Mouse (Mus musculus) lung, postnatal 0 days (tissue): ENCODE data around the gene Kctd20. TPM values are rescaled to one million over a fixed set of nuclear protein-coding genes. Genes with fewer than 3 reads are reported as not detected.

ENCODE experiments used
- ATAC-seq: fragments of 200-750 bp; cut with Nextera tagmentation; 2 replicates; pipeline ENCODE4 v1.8.0; 2017; ENCODE audit warnings: moderate library complexity
- DNase-seq: peaks from one replicate; pipeline ENCODE4 v3.0.0-alpha.2; 2016; ENCODE audit warnings: low spot score
- H3K27ac ChIP-seq: fragments of 300-500 bp; sonication (generic); 2 replicates; pipeline ENCODE4 v1.5.1; 2014; ENCODE audit warnings: antibody characterized with exemption, mild to moderate bottlenecking, low read length, mixed read lengths
- H3K27me3 ChIP-seq: fragments of 300-500 bp; sonication (generic); replicated peaks from 2 replicates; pipeline ENCODE4 v1.6.1; 2014; ENCODE audit warnings: low read length, mixed read lengths; ENCODE audit not compliant: insufficient read depth
- H3K36me3 ChIP-seq: fragments of 300-500 bp; sonication (generic); 2 replicates; pipeline ENCODE4 v1.6.1; 2014; ENCODE audit warnings: low read length, mixed read lengths; ENCODE audit not compliant: insufficient read depth
- H3K4me1 ChIP-seq: fragments of 300-500 bp; sonication (generic); 2 replicates; pipeline ENCODE4 v1.6.1; 2014; ENCODE audit warnings: antibody characterized with exemption, low read depth, low read length, mixed read lengths; ENCODE audit not compliant: insufficient read depth
- H3K4me2 ChIP-seq: fragments of 300-500 bp; sonication (generic); replicated peaks from 2 replicates; pipeline ENCODE4 v1.6.1; 2014; ENCODE audit warnings: low read depth, mild to moderate bottlenecking, low read length, moderate library complexity, mixed read lengths
- H3K4me3 ChIP-seq: fragments of 300-500 bp; sonication (generic); 2 replicates; pipeline ENCODE4 v1.5.1; 2014; ENCODE audit warnings: low read depth, low read length
- H3K9ac ChIP-seq: fragments of 300-500 bp; sonication (generic); replicated peaks from 2 replicates; pipeline ENCODE4 v1.6.1; 2014; ENCODE audit warnings: low read depth, mild to moderate bottlenecking
- H3K9me3 ChIP-seq: fragments of 300-500 bp; sonication (generic); 2 replicates; pipeline ENCODE4 v1.6.1; 2016; ENCODE audit warnings: low read length, mixed read lengths
- CTCF ChIP-seq: IDR thresholded peaks from 2 replicates; pipeline ENCODE4 v1.5.1; 2016; ENCODE audit warnings: antibody characterized with exemption, mild to moderate bottlenecking
- EP300 ChIP-seq: IDR thresholded peaks from 2 replicates; pipeline ENCODE4 v1.6.1; 2016; ENCODE audit warnings: antibody characterized with exemption, mild to moderate bottlenecking, control low read depth
- WGBS: fragments of 180-500 bp; shearing (Covaris S2); extraction: QIAGEN DNeasy Blood & Tissue Kit; methylation state at CpG from one replicate; pipeline ENCODE4 v1.1.7; 2014; 5-methylcytosine and 5-hydroxymethylcytosine counted together
- polyA plus RNA-seq: library from polyadenylated mRNA; unstranded; fragments of >200 nt; fragmentation: Nextera tagmentation; extraction: Ambion mirVana; gene quantifications from 2 replicates; pipeline ENCODE4 v1.2.1, GENCODE M21; 2015

Kctd20 gene
- polyA plus RNA-seq, 1 experiment from 2014 or later: 44.3 TPM

- Histone ChIP-seq H3K4me3 (no peak overlapping the region), H3K4me2 (no peak overlapping the region), H3K9ac (no peak overlapping the region), H3K4me1 (no peaks in the 10 kb centered on the region), H3K27ac (no peak overlapping the region), H3K27me3 (no peaks in the 10 kb centered on the region), H3K9me3 (no peaks in the 10 kb centered on the region), H3K36me3 (peaks cover 35% of the 10 kb centered on the region)
- WGBS: 82% methylated on average over 10 of the region's 10 CpGs
- ATAC-seq: no peak
- DNase-seq: no peak
- no peak for TF ChIP-seq CTCF
- TF ChIP-seq EP300: no peak
Observed at GRCm38 (mm10) chr17:28961596-28961995, 9.8 kb downstream of the Kctd20 start.

- no peaks in the 10 kb centered on the region for H3K9me3 ChIP-seq
- peaks cover 52% of the 10 kb centered on the region for H3K36me3 ChIP-seq
- H3K4me2 ChIP-seq: no peak overlapping the region
- no peaks in the 10 kb centered on the region for H3K27me3 ChIP-seq
- H3K4me3 ChIP-seq: no peak overlapping the region
- DNase-seq (peak; percentile 19), ATAC-seq (no peak)
- no peak overlapping the region for H3K9ac ChIP-seq
- H3K4me1 ChIP-seq: no peaks in the 10 kb centered on the region
- no peak overlapping the region for H3K27ac ChIP-seq
- WGBS: 64% methylated on average over 11 of the region's 11 CpGs
- no peak for TF ChIP-seq CTCF
- no peak for TF ChIP-seq EP300
Observed at GRCm38 (mm10) chr17:28967021-28967610, 15.4 kb downstream of the Kctd20 start.

GRCm38 (mm10) chr17:28970122-28970521 lies 18.4 kb downstream of the Kctd20 start:
- Histone ChIP-seq H3K4me1 (no peaks in the 10 kb centered on the region), H3K36me3 (peaks cover 51% of the 10 kb centered on the region), H3K27me3 (no peaks in the 10 kb centered on the region), H3K27ac (no peak overlapping the region), H3K4me2 (no peak overlapping the region), H3K9me3 (no peaks in the 10 kb centered on the region), H3K4me3 (no peak overlapping the region), H3K9ac (no peak overlapping the region)
- TF ChIP-seq CTCF: no peak
- TF ChIP-seq EP300: no peak
- no peak for DNase-seq
- ATAC-seq: no peak

GRCm38 (mm10) chr17:28979091-28979490 lies 27.3 kb downstream of the Kctd20 start:
- H3K9ac ChIP-seq: no peak overlapping the region
- DNase-seq (no peak), ATAC-seq (no peak)
- no peak overlapping the region for H3K4me3 ChIP-seq
- no peaks in the 10 kb centered on the region for H3K27me3 ChIP-seq
- no peaks in the 10 kb centered on the region for H3K4me1 ChIP-seq
- H3K4me2 ChIP-seq: no peak overlapping the region
- no peaks in the 10 kb centered on the region for H3K9me3 ChIP-seq
- peaks cover 51% of the 10 kb centered on the region for H3K36me3 ChIP-seq
- TF ChIP-seq EP300 (no peak), CTCF (no peak)
- 90% methylated on average over 4 of the region's 4 CpGs for WGBS
- H3K27ac ChIP-seq: no peak overlapping the region

GRCm38 (mm10) chr17:28981081-28981480 lies 29.3 kb downstream of the Kctd20 start:
- no peak for ATAC-seq
- Histone ChIP-seq H3K27me3 (no peaks in the 10 kb centered on the region), H3K27ac (no peak overlapping the region), H3K9ac (no peak overlapping the region), H3K4me3 (no peak overlapping the region), H3K9me3 (no peaks in the 10 kb centered on the region), H3K4me2 (no peak overlapping the region), H3K4me1 (no peaks in the 10 kb centered on the region), H3K36me3 (peaks cover 47% of the 10 kb centered on the region)
- DNase-seq: no peak
- 86% methylated on average over 4 of the region's 4 CpGs for WGBS
- no peak for TF ChIP-seq EP300
- no peak for TF ChIP-seq CTCF

- H3K4me1 ChIP-seq: no peaks in the 10 kb centered on the region
- H3K36me3 ChIP-seq: peaks cover 52% of the 10 kb centered on the region
- no peaks in the 10 kb centered on the region for H3K9me3 ChIP-seq
- ATAC-seq (peak; percentile 62; the same call in 1 of the 2 replicates), DNase-seq (peak; percentile 45)
- TF ChIP-seq CTCF (no peak), EP300 (no peak)
- no peak overlapping the region for H3K9ac ChIP-seq
- H3K4me3 ChIP-seq: no peak overlapping the region
- H3K4me2 ChIP-seq: no peak overlapping the region
- no peak overlapping the region for H3K27ac ChIP-seq
- no peaks in the 10 kb centered on the region for H3K27me3 ChIP-seq
- WGBS: 20% methylated on average over 4 of the region's 4 CpGs
Observed at GRCm38 (mm10) chr17:28982591-28982990, 30.8 kb downstream of the Kctd20 start.
